Mouse (Mus musculus) brain, embryonic 14.5 days (tissue): Measurements from ENCODE around the gene Rps28.

Experiments used
- CTCF ChIP-seq: fragments of 200-500 bp; IDR thresholded peaks from 2 replicates; pipeline ENCODE4 v1.5.1; 2012; ENCODE audit warnings: inconsistent platforms, mild to moderate bottlenecking, moderate library complexity, borderline replicate concordance; ENCODE audit not compliant: insufficient read depth, insufficient read length; ENCODE audit errors: extremely low read depth
- POLR2A ChIP-seq: fragments of 200-500 bp; IDR thresholded peaks from 2 replicates; pipeline ENCODE4 v1.6.1; 2012; ENCODE audit warnings: mild to moderate bottlenecking, inconsistent platforms, borderline replicate concordance; ENCODE audit not compliant: poor library complexity, insufficient read depth, insufficient read length, severe bottlenecking; ENCODE audit errors: extremely low read depth

GRCm38 (mm10) chr17:33812990-33813389 lies 11.4 kb downstream of the Rps28 start:
- TF ChIP-seq CTCF (no peak), POLR2A (no peak)
